Mouse (Mus musculus): ENCODE results near the gene Ctc1. TPM values are rescaled to one million over a fixed set of nuclear protein-coding genes. Genes with fewer than 3 reads are reported as not detected.
"Not testable (repeated sequence)": the region's sequence is repeated elsewhere in the genome, so short reads cannot be mapped to it uniquely, and the experiment has no call there.

Gene Ctc1
- total RNA-seq (2021) = 10 to 100 TPM; 50.2 to 51.3 TPM
- long read RNA-seq, experiment 1, full-length matches to known transcripts = 7 of 14 reads
- long read RNA-seq, experiment 1, partial matches to known transcripts = 3 of 14 reads
- long read RNA-seq, experiment 1, other reads (novel, unspliced or antisense) = 4 of 14 reads
- long read RNA-seq, experiment 2, full-length matches to known transcripts = 3 of 26 reads
- long read RNA-seq, experiment 2, partial matches to known transcripts = 16 of 26 reads
- long read RNA-seq, experiment 2, other reads (novel, unspliced or antisense) = 7 of 26 reads

- DNase-seq (ENCODE audit: low spot score in 2 of 2) = peak; percentile 68 to 82
Observed at GRCm38 (mm10) chr11:69015644-69016441, at the start of gene Ctc1. Gene Ctc1, plus strand, starts transcription at chr11:69015911.

- DNase-seq (ENCODE audit: low spot score in 2 of 2) = no peak
Observed at GRCm38 (mm10) chr11:68966554-68966953, 49.2 kb upstream of the Ctc1 start.

GRCm38 (mm10) chr11:68967337-68968282, 48.1 kb upstream of the Ctc1 start, which contains the start of gene Slc25a35:
Gene Slc25a35, plus strand, starts transcription at chr11:68968131.
- DNase-seq (ENCODE audit: low spot score in 2 of 2) = peak; percentile 67 to 81

- no peak for DNase-seq (ENCODE audit: low spot score in 2 of 2)
Observed at GRCm38 (mm10) chr11:68968752-68969151, 47.0 kb upstream of the Ctc1 start.

- no peak for DNase-seq (ENCODE audit: low spot score in 2 of 2)
Observed at GRCm38 (mm10) chr11:68970232-68970631, 45.5 kb upstream of the Ctc1 start.

- peak; percentile 75 to 78 for DNase-seq (ENCODE audit: low spot score in 2 of 2)
Observed at GRCm38 (mm10) chr11:68973250-68974058, 42.3 kb upstream of the Ctc1 start.

GRCm38 (mm10) chr11:68974059-68974450, 41.7 kb upstream of the Ctc1 start:
- DNase-seq (ENCODE audit: low spot score in 2 of 2) = no peak

GRCm38 (mm10) chr11:68975085-68975484, 40.6 kb upstream of the Ctc1 start, which contains the start of gene Rangrf:
Gene Rangrf, minus strand, starts transcription at chr11:68975185.
- DNase-seq (ENCODE audit: low spot score in 2 of 2) = no peak

- no peak for DNase-seq (ENCODE audit: low spot score in 2 of 2)
Observed at GRCm38 (mm10) chr11:68975601-68976000, 40.1 kb upstream of the Ctc1 start.

GRCm38 (mm10) chr11:68979320-68979733, 36.4 kb upstream of the Ctc1 start:
- no peak for DNase-seq (ENCODE audit: low spot score in 2 of 2)

GRCm38 (mm10) chr11:68980919-68981318, 34.8 kb upstream of the Ctc1 start:
- DNase-seq (ENCODE audit: low spot score in 2 of 2) = no peak

GRCm38 (mm10) chr11:68982639-68983369, 32.9 kb upstream of the Ctc1 start:
- DNase-seq (ENCODE audit: low spot score in 2 of 2) = peak; percentile 40 to 52

GRCm38 (mm10) chr11:68987365-68987882, 28.3 kb upstream of the Ctc1 start:
- DNase-seq (ENCODE audit: low spot score in 2 of 2) = no peak

- DNase-seq (ENCODE audit: low spot score in 2 of 2) = no peak
Observed at GRCm38 (mm10) chr11:68988341-68988740, 27.4 kb upstream of the Ctc1 start.

- DNase-seq (ENCODE audit: low spot score in 2 of 2) = no peak
Observed at GRCm38 (mm10) chr11:68993122-68993521, 22.6 kb upstream of the Ctc1 start.

GRCm38 (mm10) chr11:68994377-68994776, 21.3 kb upstream of the Ctc1 start:
- DNase-seq (ENCODE audit: low spot score in 2 of 2) = no peak

- no peak for DNase-seq (ENCODE audit: low spot score in 2 of 2)
Observed at GRCm38 (mm10) chr11:68997080-68997479, 18.6 kb upstream of the Ctc1 start.

- not testable (repeated sequence) for DNase-seq (ENCODE audit: low spot score in 2 of 2)
Observed at GRCm38 (mm10) chr11:69002782-69003181, 12.9 kb upstream of the Ctc1 start.

GRCm38 (mm10) chr11:69003592-69003991, 12.1 kb upstream of the Ctc1 start:
- DNase-seq (ENCODE audit: low spot score in 2 of 2) = peak in 1 of 2 experiments; percentile 39
